Mouse (Mus musculus): ENCODE results near the gene Ccnd3.
"Not testable (repeated sequence)": the region's sequence is repeated elsewhere in the genome, so short reads cannot be mapped to it uniquely, and the experiment has no call there.

The Ccnd3 gene

GRCm38 (mm10) chr17:47482401-47482800, 22.4 kb upstream of the Ccnd3 start:
- peak; percentile 84 for DNase-seq (ENCODE audit: low read depth)

DNA sequence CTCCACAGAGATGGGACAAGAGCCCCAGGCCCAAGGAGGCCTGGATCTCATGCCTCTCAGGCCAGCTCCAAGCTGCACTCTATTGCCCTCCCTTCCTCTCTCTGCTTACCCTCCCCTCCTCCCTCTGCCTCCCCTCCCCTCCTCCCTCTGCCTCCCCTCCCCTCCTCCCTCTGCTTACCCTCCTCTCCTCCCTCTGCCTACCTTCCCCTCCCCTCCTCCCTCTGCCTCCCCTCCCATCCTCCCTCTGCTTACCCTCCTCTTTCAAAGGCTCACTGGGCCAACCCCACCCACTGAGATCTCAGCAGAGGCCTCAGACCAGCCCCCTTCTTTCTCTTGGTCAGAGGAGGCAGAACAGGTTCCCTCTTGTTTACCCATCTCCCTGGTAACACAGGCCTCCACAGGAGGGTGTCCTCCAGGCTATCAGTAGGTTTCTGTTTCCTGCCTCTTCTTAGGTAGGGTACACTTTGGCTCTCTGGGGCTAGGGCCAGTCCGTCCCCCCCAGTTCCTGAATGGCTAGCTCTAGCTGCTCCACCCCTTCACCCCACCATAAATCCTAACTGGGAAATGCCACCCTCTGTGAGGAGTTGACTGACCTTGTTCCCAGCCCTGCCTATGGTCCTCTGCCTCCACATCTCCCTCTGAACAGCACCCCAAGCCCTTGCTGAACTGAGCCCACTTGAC, 20.5 kb upstream of the Ccnd3 start:
- peak; percentile 28 for DNase-seq (ENCODE audit: low read depth)

GRCm38 (mm10) chr17:47484993-47485392, 19.9 kb upstream of the Ccnd3 start:
- no peak for DNase-seq (ENCODE audit: low read depth)

- DNase-seq (ENCODE audit: low read depth) = peak; percentile 62
These were observed 19.1 kb upstream of the Ccnd3 start for GRCm38 (mm10) chr17:47485791-47486190.

- DNase-seq (ENCODE audit: low read depth) = no peak
These were observed 14.1 kb upstream of the Ccnd3 start for GRCm38 (mm10) chr17:47490791-47491190.

DNA sequence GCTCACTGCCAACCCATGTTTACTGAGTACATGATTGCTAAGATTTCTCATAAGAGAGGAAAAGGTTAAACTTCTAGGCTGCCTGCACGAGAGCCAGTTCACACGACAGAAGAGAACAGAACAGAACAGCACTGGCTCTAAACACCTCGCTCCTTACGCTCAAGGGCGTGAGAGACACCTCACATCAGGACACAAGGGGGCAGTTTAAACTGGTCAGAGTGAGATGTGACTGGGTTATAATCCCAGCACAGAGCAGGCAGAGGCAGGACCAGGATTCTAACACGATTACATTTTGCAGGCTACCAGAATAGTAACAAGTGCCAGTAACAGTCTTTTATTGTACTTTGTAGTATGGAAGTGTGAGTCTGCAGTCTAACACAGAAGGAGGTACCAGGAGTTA, 12.1 kb upstream of the Ccnd3 start:
- DNase-seq (ENCODE audit: low read depth) = no peak

GRCm38 (mm10) chr17:47493653-47494052, 11.2 kb upstream of the Ccnd3 start:
- DNase-seq (ENCODE audit: low read depth) = no peak

- DNase-seq (ENCODE audit: low read depth) = no peak
These were observed 10.7 kb upstream of the Ccnd3 start for GRCm38 (mm10) chr17:47494132-47494531.

DNA sequence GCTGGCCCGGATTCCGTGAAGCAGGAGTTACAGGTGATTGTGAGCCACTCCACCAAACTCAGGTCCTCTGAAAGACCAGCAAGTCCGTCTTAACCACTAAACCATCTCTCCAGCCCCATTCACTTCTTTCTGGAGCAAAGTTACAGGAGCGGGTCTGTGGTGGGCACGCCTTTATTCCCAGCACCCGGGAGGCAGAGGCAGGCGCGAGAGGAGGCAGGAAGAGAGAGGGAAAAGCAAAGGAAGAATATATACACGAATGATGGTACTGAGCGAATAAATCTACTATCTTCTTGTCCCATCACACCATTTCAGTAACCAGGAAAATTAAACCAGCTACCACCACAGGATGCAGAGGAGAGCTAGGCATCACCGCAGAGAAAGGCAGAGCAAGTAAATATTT, 3.3 kb upstream of the Ccnd3 start:
- no peak for DNase-seq (ENCODE audit: low read depth)

- peak; percentile 97 for DNase-seq (ENCODE audit: low read depth)
These were observed 2.7 kb upstream of the Ccnd3 start, which contains the start of gene Taf8 for GRCm38 (mm10) chr17:47501946-47502706. TSS of gene Taf8 (minus strand) at chr17:47502292.

- DNase-seq (ENCODE audit: low read depth) = not testable (repeated sequence)
These were observed 2.2 kb upstream of the Ccnd3 start for GRCm38 (mm10) chr17:47502707-47503045.

DNA sequence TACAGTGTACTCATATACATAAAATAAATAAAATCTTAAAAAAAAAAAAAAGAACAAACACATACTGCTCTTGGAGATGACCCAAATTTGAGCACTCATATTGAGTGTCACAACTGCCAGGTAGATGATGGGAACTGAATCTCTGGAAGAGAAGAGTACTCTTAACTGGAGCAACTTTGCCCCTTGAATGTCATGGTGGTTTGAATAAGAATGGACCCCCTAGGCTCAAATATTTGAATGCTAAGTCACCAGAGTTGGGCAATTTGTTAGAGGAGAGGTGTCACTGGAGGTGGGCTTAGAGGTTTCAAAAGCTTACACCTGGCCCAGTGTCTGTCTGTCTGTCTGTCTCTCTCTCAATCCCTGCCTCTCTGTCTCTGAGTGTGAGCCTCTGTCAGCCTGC, 1.2 kb upstream of the Ccnd3 start:
- no peak for DNase-seq (ENCODE audit: low read depth)

GRCm38 (mm10) chr17:47504228-47504627, 623 bp upstream of the Ccnd3 start:
- DNase-seq (ENCODE audit: low read depth) = no peak

- DNase-seq (ENCODE audit: low read depth) = no peak
These were observed 715 bp downstream of the Ccnd3 start for GRCm38 (mm10) chr17:47505566-47505965.

GRCm38 (mm10) chr17:47506042-47506441, 1.2 kb downstream of the Ccnd3 start:
- DNase-seq (ENCODE audit: low read depth) = no peak

DNA sequence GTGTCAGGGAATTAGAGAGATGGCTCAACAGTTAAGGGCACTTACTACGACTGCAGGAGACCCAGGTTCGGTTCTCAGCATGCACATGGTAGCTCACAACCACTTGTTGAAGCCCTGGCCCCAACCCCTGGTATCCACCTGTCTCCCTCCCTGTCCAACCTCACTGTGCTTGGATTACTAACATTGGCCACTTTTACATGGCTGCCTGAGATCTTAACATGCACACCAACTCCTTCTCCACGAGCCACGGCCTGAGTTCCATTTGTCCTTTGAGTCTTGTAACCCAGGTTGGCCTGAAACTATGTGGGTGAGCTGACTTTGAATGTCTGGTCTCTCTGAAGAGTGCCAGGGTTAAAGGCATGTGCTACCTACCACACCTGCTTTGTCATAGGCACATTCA, 1.8 kb downstream of the Ccnd3 start:
- DNase-seq (ENCODE audit: low read depth) = no peak

GRCm38 (mm10) chr17:47507523-47507922, 2.7 kb downstream of the Ccnd3 start:
- DNase-seq (ENCODE audit: low read depth) = no peak

GRCm38 (mm10) chr17:47508012-47508608, 3.3 kb downstream of the Ccnd3 start:
- DNase-seq (ENCODE audit: low read depth) = peak; percentile 96

- DNase-seq (ENCODE audit: low read depth) = no peak
These were observed 4.3 kb downstream of the Ccnd3 start for GRCm38 (mm10) chr17:47509031-47509705.

- DNase-seq (ENCODE audit: low read depth) = peak; percentile 99
These were observed 6.5 kb downstream of the Ccnd3 start for GRCm38 (mm10) chr17:47511111-47512020.

DNA sequence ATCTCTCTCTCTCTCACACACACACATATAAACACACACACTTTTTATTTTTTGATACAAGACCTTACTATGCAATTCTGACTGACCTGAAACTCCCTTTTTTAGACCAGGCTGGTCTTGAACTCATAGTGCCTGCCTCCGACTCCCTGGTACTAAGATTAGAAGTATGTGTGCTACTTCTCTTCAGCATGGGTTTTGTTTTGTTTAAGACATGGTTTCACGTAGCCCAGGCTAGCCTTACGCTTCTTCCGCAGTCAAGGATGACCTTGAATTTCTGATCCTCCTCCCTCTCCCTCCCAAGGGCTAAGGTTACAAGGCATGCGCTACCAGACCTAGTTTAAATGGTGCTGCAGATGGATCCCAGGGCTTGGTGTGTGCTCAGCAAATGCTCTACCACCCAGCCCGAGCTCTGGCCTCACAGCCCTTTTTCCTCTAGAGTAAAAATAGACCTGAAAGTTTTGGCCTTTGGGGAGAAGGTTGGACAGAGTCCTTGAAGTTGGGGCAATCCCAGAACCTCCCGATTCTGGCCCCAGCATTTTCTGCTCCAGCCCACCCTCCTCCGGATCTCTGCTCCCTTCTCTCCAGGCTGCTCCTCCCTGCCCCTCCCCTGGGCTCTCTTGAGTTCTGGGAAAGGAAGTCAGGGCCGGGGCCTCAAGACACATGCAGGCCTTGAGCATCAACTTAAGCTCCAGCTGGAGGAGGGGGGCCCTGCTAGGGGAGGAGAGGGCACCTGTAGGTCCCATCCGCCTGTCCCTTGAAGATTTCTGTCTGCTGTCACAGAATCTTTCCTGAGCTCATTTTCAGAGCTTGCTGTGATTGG, 8.3 kb downstream of the Ccnd3 start:
- peak; percentile 56 for DNase-seq (ENCODE audit: low read depth)
